Mouse (Mus musculus) thymus, adult 2 months (tissue): ENCODE measurements around the gene Rbms3.

Experiments
- CTCF ChIP-seq: fragments of 200-500 bp; IDR thresholded peaks from 2 replicates; pipeline ENCODE4 v1.5.1; 2012; ENCODE audit warnings: mild to moderate bottlenecking, control low read depth, low read length, moderate library complexity, borderline replicate concordance; ENCODE audit not compliant: control insufficient read depth, poor library complexity, insufficient read depth; ENCODE audit errors: extremely low read depth
- POLR2A ChIP-seq: fragments of 200-500 bp; IDR thresholded peaks from 2 replicates; pipeline ENCODE4 v1.6.1; 2012; ENCODE audit warnings: mild to moderate bottlenecking, low read length, control low read depth, moderate library complexity; ENCODE audit not compliant: control insufficient read depth, poor library complexity, insufficient read depth; ENCODE audit errors: extremely low read depth

GRCm38 (mm10) chr9:116977428-116977827 lies 652.3 kb downstream of the Rbms3 start:
- TF ChIP-seq CTCF (no peak), POLR2A (no peak)
